Mouse (Mus musculus) ES-E14 (cell line): ENCODE measurements around the gene Gm49380. TPM values are rescaled to one million over a fixed set of nuclear protein-coding genes. Genes with fewer than 3 reads are reported as not detected.

Experiments
- DNase-seq: peaks from one replicate; pipeline ENCODE4 v3.0.0-alpha.2; 2013; ENCODE audit warnings: low read depth, low spot score
- H3K27ac ChIP-seq: 2 replicates; pipeline ENCODE4 v1.5.1; 2012; ENCODE audit warnings: low read depth, mild to moderate bottlenecking, low read length, moderate library complexity, mixed read lengths; ENCODE audit not compliant: poor library complexity, insufficient read depth, severe bottlenecking
- H3K36me3 ChIP-seq: 2 replicates; pipeline ENCODE4 v1.6.1; 2012; ENCODE audit warnings: mild to moderate bottlenecking, low read length, moderate library complexity, mixed read lengths; ENCODE audit not compliant: control insufficient read depth, poor library complexity, insufficient read depth, severe bottlenecking
- H3K4me1 ChIP-seq, 2 experiments: fragments of 150-350 bp in 1 of 2; sonication (generic) in 1 of 2; 2 replicates each; pipeline ENCODE4 v1.6.1; 2012; ENCODE audit warnings: low read length in 2 of 2, mild to moderate bottlenecking in 1 of 2, mixed read lengths in 1 of 2; ENCODE audit not compliant: control insufficient read depth in 2 of 2, insufficient read depth in 2 of 2, poor library complexity in 1 of 2
- H3K4me3 ChIP-seq, 2 experiments: fragments of 150-350 bp in 1 of 2; sonication (generic) in 1 of 2; 2 replicates each; pipeline ENCODE4 v1.5.1; 2012; ENCODE audit warnings: low read length in 2 of 2, low read depth in 1 of 2, mild to moderate bottlenecking in 1 of 2, mixed read lengths in 1 of 2; ENCODE audit not compliant: insufficient read depth in 1 of 2, poor library complexity in 1 of 2, severe bottlenecking in 1 of 2
- H3K9ac ChIP-seq: 2 replicates; pipeline ENCODE4 v1.6.1; 2012; ENCODE audit warnings: low read depth, mild to moderate bottlenecking, low read length, mixed read lengths; ENCODE audit not compliant: poor library complexity, insufficient read depth, severe bottlenecking
- H3K9me3 ChIP-seq: fragments of 150-350 bp; sonication (generic); 2 replicates; pipeline ENCODE4 v1.6.1; 2012; ENCODE audit warnings: low read depth, mild to moderate bottlenecking, low read length; ENCODE audit not compliant: control insufficient read depth, insufficient read depth
- CHD2 ChIP-seq: IDR thresholded peaks from 2 replicates; pipeline ENCODE4 v1.6.1; 2014; ENCODE audit warnings: mild to moderate bottlenecking, low read depth, low read length, inconsistent platforms
- HCFC1 ChIP-seq: IDR thresholded peaks from 2 replicates; pipeline ENCODE4 v1.6.1; 2012; ENCODE audit warnings: low read length, inconsistent platforms, borderline replicate concordance; ENCODE audit not compliant: insufficient read depth
- MAFK ChIP-seq: IDR thresholded peaks from 2 replicates; pipeline ENCODE4 v1.6.1; 2014; ENCODE audit warnings: mild to moderate bottlenecking, low read depth, low read length, inconsistent platforms; ENCODE audit not compliant: insufficient read depth
- ZC3H11A ChIP-seq: IDR thresholded peaks from 2 replicates; pipeline ENCODE4 v1.6.1; 2012; ENCODE audit warnings: low read depth, mild to moderate bottlenecking, inconsistent platforms, low read length, borderline replicate concordance
- ZNF384 ChIP-seq: IDR thresholded peaks from 2 replicates; pipeline ENCODE4 v1.6.1; 2012; ENCODE audit warnings: low read depth, low read length, inconsistent platforms
- in situ Hi-C, 2 experiments: fragments of 600-800 bp; cut with MboI; formaldehyde crosslinking; loops; one replicate each; pipeline ENCODE4 v1.15.1; 2025; ENCODE audit warnings: low sequenced_read_pairs in 2 of 2, inconsistent platforms in 1 of 2; ENCODE audit not compliant: unreplicated experiment in 2 of 2
- total RNA-seq: library from RNA; depleted of rRNA; stranded (reverse); fragments of 300-350 nt; gene quantifications from 2 replicates; pipeline ENCODE4 v1.2.3, GENCODE M21; 2012

Gm49380 gene
- total RNA-seq, 1 experiment: 0.18 TPM

DNA sequence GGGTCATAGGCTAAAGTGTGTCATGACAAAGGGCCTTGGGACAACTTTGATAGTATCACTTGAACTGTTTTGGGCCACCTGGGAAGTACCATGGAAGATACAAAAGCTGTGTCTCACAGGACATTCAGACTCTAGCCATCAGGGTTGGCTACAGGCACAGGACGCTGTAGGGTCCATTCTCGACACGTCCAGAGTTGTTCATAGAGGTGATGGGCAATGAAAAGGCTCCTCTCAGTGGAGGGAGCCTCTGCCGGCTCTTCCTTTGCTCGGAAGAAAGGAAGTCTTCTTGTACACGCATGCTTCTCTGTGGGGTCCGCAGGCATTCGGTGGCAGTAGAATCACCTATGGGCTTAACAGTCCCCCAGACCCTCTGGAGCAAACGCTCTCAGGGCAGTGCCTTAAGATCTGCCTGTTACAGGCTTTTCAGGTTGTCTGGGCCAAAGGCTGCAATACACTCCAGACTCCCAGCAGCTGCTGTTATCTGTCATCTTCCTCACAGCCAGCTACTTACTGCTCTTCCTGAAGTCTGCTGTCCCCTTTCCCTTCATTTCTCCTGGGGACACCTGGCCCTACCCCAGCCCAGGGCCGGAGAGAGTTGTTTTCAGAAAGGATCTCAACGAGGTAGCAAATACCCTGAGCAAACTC is 35.9 kb downstream of the Gm49380 start:
- Histone ChIP-seq H3K9me3 (no peaks in the 10 kb centered on the region), H3K4me3 (no peak overlapping the region), H3K9ac (no peak overlapping the region), H3K36me3 (no peaks in the 10 kb centered on the region), H3K4me1 (peaks cover 0 to 6% of the 10 kb centered on the region in 2 experiments; a peak in 1 of 4 replicates), H3K27ac (no peak overlapping the region)
- in situ Hi-C loops: no loop called here
- TF ChIP-seq ZC3H11A (no peak), MAFK (no peak), CHD2 (no peak), ZNF384 (no peak), HCFC1 (no peak)
- DNase-seq: no peak

GRCm38 (mm10) chr9:44076764-44077120 is 36.6 kb downstream of the Gm49380 start:
- no peak for TF ChIP-seq CHD2
- no peak for TF ChIP-seq ZNF384
- no peak for TF ChIP-seq HCFC1
- no peak for TF ChIP-seq MAFK
- no peak for TF ChIP-seq ZC3H11A
- Histone ChIP-seq H3K9me3 (no peaks in the 10 kb centered on the region), H3K27ac (no peak overlapping the region), H3K4me1 (peaks cover 0 to 9% of the 10 kb centered on the region in 2 experiments; a peak in 1 of 4 replicates), H3K4me3 (no peak overlapping the region), H3K36me3 (no peaks in the 10 kb centered on the region), H3K9ac (no peak overlapping the region)
- peak; percentile 79 for DNase-seq
- in situ Hi-C loops: no loop called here

DNA sequence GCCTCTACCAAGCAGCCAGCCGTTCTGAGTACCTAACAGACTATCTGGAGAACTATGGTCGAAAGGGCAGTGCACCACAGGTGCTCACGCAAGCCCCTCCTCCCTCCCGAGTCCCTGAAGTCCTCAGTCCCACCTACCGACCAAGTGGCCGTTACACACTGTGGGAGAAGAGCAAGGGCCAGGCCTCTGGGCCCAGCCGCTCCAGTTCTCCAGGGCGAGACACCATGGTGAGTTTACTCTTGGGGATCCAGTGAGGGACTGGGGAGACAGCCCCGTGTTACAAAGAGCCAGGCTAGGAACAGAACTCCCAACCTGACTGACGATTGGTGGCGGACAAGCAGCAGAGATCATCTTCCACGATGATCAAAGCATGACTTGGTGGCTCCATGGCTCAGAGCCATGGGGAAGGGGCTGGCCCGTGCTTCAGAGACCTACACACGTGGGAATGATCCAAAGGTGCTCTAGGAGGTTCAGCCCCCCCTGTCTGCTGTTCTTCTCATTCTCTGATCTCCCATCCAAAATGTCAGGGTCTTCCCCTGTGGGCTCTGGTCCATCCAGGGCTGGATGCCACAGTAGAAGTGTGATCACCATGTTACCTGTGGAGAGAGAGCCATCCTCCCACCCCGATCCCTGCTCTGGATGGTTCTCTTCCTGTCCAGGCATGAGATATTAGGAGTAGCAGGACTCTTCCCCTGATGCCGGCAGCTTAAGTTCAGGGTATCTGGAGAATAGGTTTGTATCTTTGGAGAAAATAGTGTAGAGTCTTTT is 37.1 kb downstream of the Gm49380 start:
- Histone ChIP-seq H3K9me3 (no peaks in the 10 kb centered on the region), H3K4me1 (peaks cover 0 to 11% of the 10 kb centered on the region in 2 experiments; a peak in 1 of 4 replicates), H3K27ac (no peak overlapping the region), H3K9ac (no peak overlapping the region), H3K36me3 (no peaks in the 10 kb centered on the region), H3K4me3 (no peak overlapping the region)
- no peak for DNase-seq
- in situ Hi-C loops: no loop called here
- no peak for TF ChIP-seq CHD2
- TF ChIP-seq MAFK: no peak
- TF ChIP-seq HCFC1: no peak
- TF ChIP-seq ZNF384: no peak
- TF ChIP-seq ZC3H11A: no peak

GRCm38 (mm10) chr9:44075276-44075995 is 37.9 kb downstream of the Gm49380 start:
- H3K4me1 ChIP-seq: peaks cover 0 to 17% of the 10 kb centered on the region in 2 experiments; a peak in 1 of 4 replicates
- TF ChIP-seq MAFK (no peak), ZC3H11A (no peak), CHD2 (no peak), ZNF384 (no peak)
- H3K9ac ChIP-seq: no peak overlapping the region
- no peak overlapping the region for H3K27ac ChIP-seq
- in situ Hi-C loops: no loop called here
- H3K36me3 ChIP-seq: no peaks in the 10 kb centered on the region
- no peak for DNase-seq
- H3K9me3 ChIP-seq: no peaks in the 10 kb centered on the region
- H3K4me3 ChIP-seq: no peak overlapping the region
